Mouse (Mus musculus) forebrain, embryonic 15.5 days (tissue): Measurements from ENCODE around the gene Pcgf2. TPM values are rescaled to one million over a fixed set of nuclear protein-coding genes. Genes with fewer than 3 reads are reported as not detected.
"Not testable (repeated sequence)": the region's sequence is repeated elsewhere in the genome, so short reads cannot be mapped to it uniquely, and the experiment has no call there.

ENCODE experiments used
- ATAC-seq: fragments of 200-750 bp; cut with Nextera tagmentation; replicated peaks from 2 replicates; pipeline ENCODE4 v1.8.0; 2017; ENCODE audit warnings: mild to moderate bottlenecking, moderate TSS enrichment, moderate library complexity
- H3K27ac ChIP-seq: fragments of 300-500 bp; sonication (generic); replicated peaks from 2 replicates; pipeline ENCODE4 v1.5.1; 2015; ENCODE audit warnings: mild to moderate bottlenecking, inconsistent platforms
- H3K27me3 ChIP-seq: fragments of 300-500 bp; sonication (generic); 2 replicates; pipeline ENCODE4 v1.6.1; 2015; ENCODE audit warnings: inconsistent platforms
- H3K36me3 ChIP-seq: fragments of 300-500 bp; sonication (generic); 2 replicates; pipeline ENCODE4 v1.6.1; 2015; ENCODE audit warnings: mild to moderate bottlenecking, inconsistent platforms
- H3K4me1 ChIP-seq: fragments of 300-500 bp; sonication (generic); 2 replicates; pipeline ENCODE4 v1.6.1; 2015; ENCODE audit warnings: inconsistent platforms
- H3K4me2 ChIP-seq: fragments of 300-500 bp; sonication (generic); replicated peaks from 2 replicates; pipeline ENCODE4 v1.6.1; 2015; ENCODE audit warnings: mild to moderate bottlenecking, inconsistent platforms
- H3K4me3 ChIP-seq: fragments of 300-500 bp; sonication (generic); 2 replicates; pipeline ENCODE4 v1.5.1; 2015; ENCODE audit warnings: mild to moderate bottlenecking, inconsistent platforms
- H3K9ac ChIP-seq: fragments of 300-500 bp; sonication (generic); replicated peaks from 2 replicates; pipeline ENCODE4 v1.6.1; 2015; ENCODE audit warnings: mild to moderate bottlenecking, inconsistent platforms
- H3K9me3 ChIP-seq: fragments of 300-500 bp; sonication (generic); 2 replicates; pipeline ENCODE4 v1.6.1; 2016; ENCODE audit warnings: inconsistent platforms
- WGBS: fragments of 180-500 bp; shearing (Covaris S2); methylation state at CpG from one replicate; pipeline ENCODE4 v1.1.7; 2015; ENCODE audit warnings: mixed read lengths; 5-methylcytosine and 5-hydroxymethylcytosine counted together
- polyA plus RNA-seq: library from polyadenylated mRNA; unstranded; fragments of >200 nt; fragmentation: Nextera tagmentation; extraction: Ambion mirVana; gene quantifications from 2 replicates; pipeline ENCODE4 v1.2.1, GENCODE M21; 2015

Gene Pcgf2
- polyA plus RNA-seq, 1 experiment from 2014 or later, result 18.8 TPM

GRCm38 (mm10) chr11:97662893-97663527 is 37.3 kb downstream of the Pcgf2 start, which contains the start of gene Mllt6:
Gene Mllt6 (plus strand): TSS chr11:97663414.
- H3K9me3 ChIP-seq, result no peaks in the 10 kb centered on the region
- peak within 1 kb of the TSS; percentile 81 for H3K27ac ChIP-seq
- peak within 1 kb of the TSS; percentile 70 for H3K4me2 ChIP-seq
- peaks cover 19% of the 10 kb centered on the region; the same call in 1 of the 2 replicates for H3K36me3 ChIP-seq
- peak within 1 kb of the TSS; percentile 94 for H3K4me3 ChIP-seq
- H3K4me1 ChIP-seq, result peaks cover 48% of the 10 kb centered on the region
- peak within 1 kb of the TSS; percentile 76 for H3K9ac ChIP-seq
- peaks cover 17% of the 10 kb centered on the region for H3K27me3 ChIP-seq
- peak; percentile 58 for ATAC-seq
- 0% methylated on average over 8 of the region's 76 CpGs for WGBS

GRCm38 (mm10) chr11:97662207-97662892 is 37.9 kb downstream of the Pcgf2 start:
- H3K27ac ChIP-seq, result no peak overlapping the region
- H3K4me2 ChIP-seq, result peak overlapping the region; percentile 70
- WGBS, result 3% methylated on average over 21 of the region's 21 CpGs
- peaks cover 17% of the 10 kb centered on the region for H3K27me3 ChIP-seq
- peak overlapping the region; percentile 94 for H3K4me3 ChIP-seq
- peaks cover 16% of the 10 kb centered on the region; the same call in 1 of the 2 replicates for H3K36me3 ChIP-seq
- H3K4me1 ChIP-seq, result peaks cover 48% of the 10 kb centered on the region
- H3K9me3 ChIP-seq, result no peaks in the 10 kb centered on the region
- peak overlapping the region; percentile 76 for H3K9ac ChIP-seq
- ATAC-seq, result no peak

GRCm38 (mm10) chr11:97661648-97662133 is 38.6 kb downstream of the Pcgf2 start:
- peak overlapping the region; percentile 70 for H3K4me2 ChIP-seq
- WGBS, result 0% methylated on average over 19 of the region's 20 CpGs
- no peak overlapping the region for H3K27ac ChIP-seq
- no peaks in the 10 kb centered on the region for H3K9me3 ChIP-seq
- peaks cover 11% of the 10 kb centered on the region; the same call in 1 of the 2 replicates for H3K36me3 ChIP-seq
- peak overlapping the region; percentile 94 for H3K4me3 ChIP-seq
- ATAC-seq, result no peak
- peaks cover 48% of the 10 kb centered on the region for H3K4me1 ChIP-seq
- peaks cover 17% of the 10 kb centered on the region for H3K27me3 ChIP-seq
- peak overlapping the region; percentile 11; the same call in 1 of the 2 replicates for H3K9ac ChIP-seq

GRCm38 (mm10) chr11:97660734-97661647 is 39.3 kb downstream of the Pcgf2 start:
- H3K36me3 ChIP-seq, result 0 out of 2 replicates have a peak, but pooled peaks cover 7% of the 10 kb centered on the region
- H3K27ac ChIP-seq, result no peak overlapping the region
- 4% methylated on average over 27 of the region's 27 CpGs for WGBS
- ATAC-seq, result no peak
- H3K9me3 ChIP-seq, result no peaks in the 10 kb centered on the region
- peak overlapping the region; percentile 67 for H3K9ac ChIP-seq
- H3K4me1 ChIP-seq, result peaks cover 48% of the 10 kb centered on the region
- H3K4me2 ChIP-seq, result peak overlapping the region; percentile 84
- H3K4me3 ChIP-seq, result peak overlapping the region; percentile 94
- peaks cover 17% of the 10 kb centered on the region for H3K27me3 ChIP-seq

- no peaks in the 10 kb centered on the region for H3K36me3 ChIP-seq
- peak; percentile 86 for ATAC-seq
- peak overlapping the region; percentile 56 for H3K4me3 ChIP-seq
- peak overlapping the region; percentile 84 for H3K4me2 ChIP-seq
- H3K27ac ChIP-seq, result peak overlapping the region; percentile 39
- H3K9me3 ChIP-seq, result no peaks in the 10 kb centered on the region
- WGBS, result under 1% methylated on average over 62 of the region's 78 CpGs
- H3K27me3 ChIP-seq, result peaks cover 17% of the 10 kb centered on the region
- peaks cover 43% of the 10 kb centered on the region for H3K4me1 ChIP-seq
- H3K9ac ChIP-seq, result peak overlapping the region; percentile 67
These were observed 40.1 kb downstream of the Pcgf2 start for GRCm38 (mm10) chr11:97659990-97660714.

- 12% methylated on average over 13 of the region's 13 CpGs for WGBS
- peak overlapping the region; percentile 67 for H3K9ac ChIP-seq
- no peak for ATAC-seq
- no peaks in the 10 kb centered on the region for H3K9me3 ChIP-seq
- peak overlapping the region; percentile 84 for H3K4me2 ChIP-seq
- H3K36me3 ChIP-seq, result no peaks in the 10 kb centered on the region
- peaks cover 17% of the 10 kb centered on the region for H3K27me3 ChIP-seq
- peak overlapping the region; percentile 56 for H3K4me3 ChIP-seq
- H3K27ac ChIP-seq, result peak overlapping the region; percentile 39
- peaks cover 36% of the 10 kb centered on the region for H3K4me1 ChIP-seq
These were observed 40.9 kb downstream of the Pcgf2 start for GRCm38 (mm10) chr11:97659267-97659989.

- Histone ChIP-seq H3K27ac (no peak overlapping the region), H3K9me3 (no peaks in the 10 kb centered on the region), H3K36me3 (no peaks in the 10 kb centered on the region), H3K4me3 (no peak overlapping the region), H3K4me2 (peak overlapping the region; percentile 84; the same call in 1 of the 2 replicates), H3K9ac (no peak overlapping the region), H3K4me1 (peaks cover 33% of the 10 kb centered on the region), H3K27me3 (peaks cover 17% of the 10 kb centered on the region)
- 75% methylated on average over 11 of the region's 11 CpGs for WGBS
- ATAC-seq, result no peak
These were observed 41.5 kb downstream of the Pcgf2 start for GRCm38 (mm10) chr11:97658751-97659266.

GRCm38 (mm10) chr11:97657967-97658366 is 42.3 kb downstream of the Pcgf2 start:
- ATAC-seq, H3K4me3 ChIP-seq, H3K9me3 ChIP-seq, H3K4me2 ChIP-seq, H3K36me3 ChIP-seq, H3K9ac ChIP-seq, H3K27ac ChIP-seq: not testable (repeated sequence)
- 91% methylated on average over 6 of the region's 6 CpGs for WGBS
- H3K4me1 ChIP-seq, result peaks cover 33% of the 10 kb centered on the region
- H3K27me3 ChIP-seq, result peaks cover 17% of the 10 kb centered on the region

GRCm38 (mm10) chr11:97657184-97657945 is 42.9 kb downstream of the Pcgf2 start:
- ATAC-seq, result no peak
- WGBS, result 39% methylated on average over 5 of the region's 6 CpGs
- H3K4me2 ChIP-seq, result no peak overlapping the region
- H3K27ac ChIP-seq, result no peak overlapping the region
- no peak overlapping the region for H3K4me3 ChIP-seq
- H3K9me3 ChIP-seq, result no peaks in the 10 kb centered on the region
- H3K27me3 ChIP-seq, result peaks cover 15% of the 10 kb centered on the region
- no peak overlapping the region for H3K9ac ChIP-seq
- H3K36me3 ChIP-seq, result no peaks in the 10 kb centered on the region
- H3K4me1 ChIP-seq, result peaks cover 28% of the 10 kb centered on the region
